Mouse (Mus musculus) liver, postnatal 0 days (tissue): Measurements from ENCODE around the gene Aqp1. TPM values are rescaled to one million over a fixed set of nuclear protein-coding genes. Genes with fewer than 3 reads are reported as not detected.

ENCODE experiments used
- ATAC-seq: fragments of 200-750 bp; cut with Nextera tagmentation; 2 replicates; pipeline ENCODE4 v1.8.0; 2017; ENCODE audit warnings: mild to moderate bottlenecking, moderate library complexity
- DNase-seq: peaks from one replicate; pipeline ENCODE4 v3.0.0-alpha.2; 2016
- H3K27ac ChIP-seq: fragments of 300-500 bp; sonication (generic); 2 replicates; pipeline ENCODE4 v1.5.1; 2014; ENCODE audit warnings: antibody characterized with exemption, moderate library complexity, mild to moderate bottlenecking, low read depth
- H3K27me3 ChIP-seq: fragments of 300-500 bp; sonication (generic); 2 replicates; pipeline ENCODE4 v1.6.1; 2014; ENCODE audit warnings: low read length, control low read depth, mixed read lengths; ENCODE audit not compliant: insufficient read depth
- H3K36me3 ChIP-seq: fragments of 300-500 bp; sonication (generic); replicated peaks from 2 replicates; pipeline ENCODE4 v1.6.1; 2014; ENCODE audit warnings: mild to moderate bottlenecking, control low read depth, low read length, moderate library complexity, mixed read lengths; ENCODE audit not compliant: insufficient read depth
- H3K4me1 ChIP-seq: fragments of 300-500 bp; sonication (generic); 2 replicates; pipeline ENCODE4 v1.6.1; 2014; ENCODE audit warnings: antibody characterized with exemption, mild to moderate bottlenecking, control low read depth; ENCODE audit not compliant: insufficient read depth
- H3K4me2 ChIP-seq: fragments of 300-500 bp; sonication (generic); 2 replicates; pipeline ENCODE4 v1.6.1; 2014; ENCODE audit warnings: low read depth, mild to moderate bottlenecking, low read length, moderate library complexity, mixed read lengths
- H3K4me3 ChIP-seq: fragments of 300-500 bp; sonication (generic); 2 replicates; pipeline ENCODE4 v1.5.1; 2014; ENCODE audit warnings: low read depth, low read length
- H3K9ac ChIP-seq: fragments of 300-500 bp; sonication (generic); replicated peaks from 2 replicates; pipeline ENCODE4 v1.6.1; 2014; ENCODE audit warnings: mild to moderate bottlenecking, moderate library complexity
- H3K9me3 ChIP-seq: fragments of 300-500 bp; sonication (generic); 2 replicates; pipeline ENCODE4 v1.6.1; 2016; ENCODE audit warnings: mild to moderate bottlenecking, control low read depth, low read length, mixed read lengths
- CTCF ChIP-seq: sonication (generic); IDR thresholded peaks from 2 replicates; pipeline ENCODE4 v1.5.1; 2016; ENCODE audit warnings: antibody characterized with exemption, low read depth
- EP300 ChIP-seq: IDR thresholded peaks from 2 replicates; pipeline ENCODE4 v1.6.1; 2016; ENCODE audit warnings: antibody characterized with exemption, low read depth, mild to moderate bottlenecking
- WGBS: fragments of 180-500 bp; shearing (Covaris S2); extraction: QIAGEN DNeasy Blood & Tissue Kit; methylation state at CpG from one replicate; pipeline ENCODE4 v1.1.7; 2014; ENCODE audit not compliant: insufficient replicate concordance; 5-methylcytosine and 5-hydroxymethylcytosine counted together
- polyA plus RNA-seq: library from polyadenylated mRNA; unstranded; fragments of >200 nt; fragmentation: Nextera tagmentation; extraction: Ambion mirVana; gene quantifications from 2 replicates; pipeline ENCODE4 v1.2.1, GENCODE M21; 2015

Aqp1 gene
- polyA plus RNA-seq, 1 experiment from 2014 or later: 134 TPM

DNA sequence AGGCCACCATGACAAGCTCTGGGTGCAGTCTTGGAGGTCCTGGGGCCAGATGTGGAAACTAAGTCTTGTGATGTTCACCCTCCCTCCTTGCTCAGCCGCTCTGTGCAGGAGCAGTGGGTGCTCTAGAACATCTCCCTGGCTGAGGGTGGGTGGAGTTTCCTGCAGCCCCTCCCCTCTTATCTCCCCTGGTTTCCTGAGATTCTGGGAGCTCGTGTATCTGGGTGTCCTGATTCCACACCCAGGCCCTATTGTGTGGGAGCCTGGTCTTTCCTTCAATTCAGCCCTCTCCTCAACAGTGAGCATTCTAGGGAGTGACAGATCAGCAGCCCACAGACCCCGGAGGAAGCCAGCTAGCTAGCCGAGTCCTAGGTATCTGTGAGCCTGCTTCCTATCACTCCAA is 9.9 kb upstream of the Aqp1 start:
- no peak for ATAC-seq
- H3K36me3 ChIP-seq: no peaks in the 10 kb centered on the region
- peaks cover 54% of the 10 kb centered on the region for H3K4me1 ChIP-seq
- 23% methylated on average over 4 of the region's 4 CpGs for WGBS
- no peak overlapping the region for H3K4me3 ChIP-seq
- DNase-seq: no peak
- H3K9ac ChIP-seq: no peak overlapping the region
- TF ChIP-seq CTCF (no peak), EP300 (no peak)
- no peaks in the 10 kb centered on the region for H3K9me3 ChIP-seq
- no peak overlapping the region for H3K4me2 ChIP-seq
- no peaks in the 10 kb centered on the region for H3K27me3 ChIP-seq
- H3K27ac ChIP-seq: no peak overlapping the region

GRCm38 (mm10) chr6:55327326-55327725 is 8.9 kb upstream of the Aqp1 start:
- Histone ChIP-seq H3K9me3 (no peaks in the 10 kb centered on the region), H3K36me3 (no peaks in the 10 kb centered on the region), H3K4me3 (no peak overlapping the region), H3K9ac (no peak overlapping the region), H3K27me3 (no peaks in the 10 kb centered on the region), H3K4me2 (no peak overlapping the region), H3K27ac (no peak overlapping the region), H3K4me1 (peaks cover 49% of the 10 kb centered on the region)
- DNase-seq (no peak), ATAC-seq (no peak)
- WGBS: 70% methylated on average over 13 of the region's 13 CpGs
- TF ChIP-seq CTCF (no peak), EP300 (no peak)

GRCm38 (mm10) chr6:55328179-55328578 is 8.1 kb upstream of the Aqp1 start:
- H3K4me1 ChIP-seq: peaks cover 41% of the 10 kb centered on the region
- H3K27ac ChIP-seq: no peak overlapping the region
- H3K36me3 ChIP-seq: no peaks in the 10 kb centered on the region
- H3K4me2 ChIP-seq: no peak overlapping the region
- H3K27me3 ChIP-seq: no peaks in the 10 kb centered on the region
- H3K9me3 ChIP-seq: no peaks in the 10 kb centered on the region
- 63% methylated on average over 4 of the region's 4 CpGs for WGBS
- DNase-seq (no peak), ATAC-seq (no peak)
- TF ChIP-seq EP300: no peak
- TF ChIP-seq CTCF: no peak
- H3K9ac ChIP-seq: no peak overlapping the region
- H3K4me3 ChIP-seq: no peak overlapping the region

DNA sequence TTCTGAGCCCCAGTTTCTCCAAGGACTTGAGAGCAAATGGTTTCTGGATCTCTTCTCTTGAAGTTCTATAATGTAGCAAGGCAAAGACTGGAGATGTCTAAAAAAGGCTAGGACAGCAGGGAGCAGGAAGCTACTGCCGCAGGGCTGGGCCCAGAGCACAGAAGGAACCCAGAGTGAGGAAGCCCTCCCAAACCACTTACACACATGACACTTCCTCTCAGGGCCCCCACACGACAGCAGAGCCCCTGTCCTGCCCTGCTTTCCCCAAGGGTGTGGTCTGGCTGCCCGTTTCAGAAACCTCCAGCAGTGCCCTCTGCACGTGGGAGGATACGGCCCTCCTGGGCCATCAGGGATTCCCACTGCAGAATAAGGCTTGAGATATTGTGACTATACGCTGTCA is 4.9 kb upstream of the Aqp1 start:
- peaks cover 25% of the 10 kb centered on the region for H3K4me1 ChIP-seq
- TF ChIP-seq CTCF (no peak), EP300 (no peak)
- H3K4me3 ChIP-seq: no peak overlapping the region
- no peak overlapping the region for H3K4me2 ChIP-seq
- no peaks in the 10 kb centered on the region for H3K27me3 ChIP-seq
- no peak overlapping the region for H3K27ac ChIP-seq
- no peaks in the 10 kb centered on the region for H3K9me3 ChIP-seq
- no peak overlapping the region for H3K9ac ChIP-seq
- WGBS: 23% methylated on average over 6 of the region's 6 CpGs
- ATAC-seq: no peak
- no peak for DNase-seq
- no peaks in the 10 kb centered on the region for H3K36me3 ChIP-seq

- Histone ChIP-seq H3K9ac (no peak overlapping the region), H3K9me3 (no peaks in the 10 kb centered on the region), H3K27me3 (no peaks in the 10 kb centered on the region), H3K4me1 (peaks cover 19% of the 10 kb centered on the region), H3K4me2 (no peak overlapping the region), H3K36me3 (no peaks in the 10 kb centered on the region), H3K27ac (no peak overlapping the region), H3K4me3 (no peak overlapping the region)
- no peak for ATAC-seq
- WGBS: 69% methylated on average over 5 of the region's 5 CpGs
- no peak for DNase-seq
- no peak for TF ChIP-seq CTCF
- TF ChIP-seq EP300: no peak
Observed at GRCm38 (mm10) chr6:55332100-55332772, 4.0 kb upstream of the Aqp1 start.

DNA sequence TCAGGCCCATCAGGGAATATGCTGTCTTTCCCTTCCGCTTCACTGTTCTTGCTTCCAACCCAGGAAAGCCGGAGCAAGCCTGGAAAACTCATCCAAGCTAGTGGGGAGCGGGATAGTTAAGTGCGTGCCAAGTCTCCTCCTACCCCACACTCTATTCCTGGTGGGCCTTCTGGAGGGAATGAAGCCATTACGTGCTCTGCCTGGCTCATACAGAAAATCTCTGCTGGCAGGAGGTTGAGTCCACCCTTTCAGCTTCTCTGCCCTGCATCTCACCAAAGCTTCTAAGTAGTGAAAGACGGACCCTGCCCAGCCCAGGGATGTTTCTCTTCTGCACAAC is 3.5 kb upstream of the Aqp1 start:
- Histone ChIP-seq H3K9me3 (no peaks in the 10 kb centered on the region), H3K4me2 (no peak overlapping the region), H3K4me1 (peaks cover 19% of the 10 kb centered on the region), H3K9ac (no peak overlapping the region), H3K27ac (no peak overlapping the region), H3K36me3 (no peaks in the 10 kb centered on the region), H3K4me3 (no peak overlapping the region), H3K27me3 (no peaks in the 10 kb centered on the region)
- TF ChIP-seq CTCF: no peak
- TF ChIP-seq EP300: no peak
- no peak for ATAC-seq
- no peak for DNase-seq
- 84% methylated on average over 6 of the region's 6 CpGs for WGBS
